Mouse (Mus musculus): Measurements from ENCODE around the gene Myo18b.
A peak's percentile ranks its signal among the peaks of the same experiment; 100 is the strongest.

Gene Myo18b

GRCm38 (mm10) chr5:112876846-112877390 lies 19.2 kb downstream of the Myo18b start:
- DNase-seq, result peak; percentile 53

GRCm38 (mm10) chr5:112872999-112873398 lies 23.2 kb downstream of the Myo18b start:
- DNase-seq, result no peak

- DNase-seq, result peak; percentile 68
Observed at GRCm38 (mm10) chr5:112870729-112871128, 25.4 kb downstream of the Myo18b start.

- DNase-seq, result no peak
Observed at GRCm38 (mm10) chr5:112868620-112869019, 27.5 kb downstream of the Myo18b start.

GRCm38 (mm10) chr5:112864719-112865367 lies 31.3 kb downstream of the Myo18b start:
- DNase-seq, result peak; percentile 37

- peak; percentile 28 for DNase-seq
Observed at GRCm38 (mm10) chr5:112859379-112860035, 36.7 kb downstream of the Myo18b start.

- peak; percentile 14 for DNase-seq
Observed at GRCm38 (mm10) chr5:112853179-112853578, 43.0 kb downstream of the Myo18b start.

- DNase-seq, result no peak
Observed at GRCm38 (mm10) chr5:112851389-112851788, 44.8 kb downstream of the Myo18b start.

GRCm38 (mm10) chr5:112848586-112849280 lies 47.4 kb downstream of the Myo18b start:
- peak; percentile 59 for DNase-seq

GRCm38 (mm10) chr5:112847985-112848542 lies 48.1 kb downstream of the Myo18b start:
- DNase-seq, result no peak

GRCm38 (mm10) chr5:112846146-112846545 lies 50.0 kb downstream of the Myo18b start:
- no peak for DNase-seq

GRCm38 (mm10) chr5:112844460-112844859 lies 51.7 kb downstream of the Myo18b start:
- DNase-seq, result no peak

- DNase-seq, result no peak
Observed at GRCm38 (mm10) chr5:112843676-112844257, 52.4 kb downstream of the Myo18b start.

GRCm38 (mm10) chr5:112842696-112843095 lies 53.5 kb downstream of the Myo18b start:
- peak; percentile 40 for DNase-seq

- no peak for DNase-seq
Observed at GRCm38 (mm10) chr5:112841850-112842249, 54.3 kb downstream of the Myo18b start.

GRCm38 (mm10) chr5:112834896-112835295 lies 61.3 kb downstream of the Myo18b start:
- no peak for DNase-seq

GRCm38 (mm10) chr5:112833866-112834265 lies 62.3 kb downstream of the Myo18b start:
- DNase-seq, result no peak

- peak; percentile 27 for DNase-seq
Observed at GRCm38 (mm10) chr5:112825091-112825794, 70.9 kb downstream of the Myo18b start.

- DNase-seq, result peak; percentile 19
Observed at GRCm38 (mm10) chr5:112824376-112824775, 71.8 kb downstream of the Myo18b start.

GRCm38 (mm10) chr5:112822426-112822825 lies 73.7 kb downstream of the Myo18b start:
- no peak for DNase-seq

GRCm38 (mm10) chr5:112815051-112815450 lies 81.1 kb downstream of the Myo18b start:
- no peak for DNase-seq

- DNase-seq, result no peak
Observed at GRCm38 (mm10) chr5:112807629-112808028, 88.5 kb downstream of the Myo18b start.

All from kidney, adult 9 months (tissue).